Mouse (Mus musculus) adipocyte (in vitro differentiated cells): ENCODE measurements around the gene Ccnyl1.

Experiments used
- DNase-seq: peaks from one replicate; pipeline ENCODE4 v3.0.0-alpha.2; 2016; ENCODE audit warnings: low spot score

The Ccnyl1 gene

DNA sequence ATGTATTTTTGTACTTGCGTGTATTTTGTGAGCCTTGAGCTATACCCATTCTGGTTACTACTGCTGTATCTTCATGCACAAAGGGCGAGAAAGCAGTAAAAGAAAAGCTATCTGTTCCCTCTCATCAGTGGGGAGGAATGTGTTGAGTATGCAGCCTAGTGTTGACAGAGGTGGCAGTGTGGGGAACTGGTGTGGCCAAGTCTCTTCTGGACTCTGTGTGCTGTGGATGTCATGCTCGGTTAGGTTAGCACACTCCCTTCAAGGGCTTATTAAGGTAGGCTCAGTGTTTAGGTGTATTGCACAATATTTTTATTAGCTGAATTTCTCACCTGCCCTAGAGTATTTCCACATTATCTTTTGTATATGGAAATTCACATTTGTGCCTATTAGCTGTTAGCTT, 11.5 kb downstream of the Ccnyl1 start:
- no peak for DNase-seq

- DNase-seq = peak; percentile 82
Observed at GRCm38 (mm10) chr1:64705230-64705629, 15.0 kb downstream of the Ccnyl1 start.

GRCm38 (mm10) chr1:64706610-64707009, 16.4 kb downstream of the Ccnyl1 start:
- DNase-seq = no peak

GRCm38 (mm10) chr1:64709891-64710290, 19.6 kb downstream of the Ccnyl1 start:
- peak; percentile 33 for DNase-seq

GRCm38 (mm10) chr1:64712006-64712760, 21.9 kb downstream of the Ccnyl1 start:
- DNase-seq = no peak

- no peak for DNase-seq
Observed at GRCm38 (mm10) chr1:64715458-64715857, 25.2 kb downstream of the Ccnyl1 start.

DNA sequence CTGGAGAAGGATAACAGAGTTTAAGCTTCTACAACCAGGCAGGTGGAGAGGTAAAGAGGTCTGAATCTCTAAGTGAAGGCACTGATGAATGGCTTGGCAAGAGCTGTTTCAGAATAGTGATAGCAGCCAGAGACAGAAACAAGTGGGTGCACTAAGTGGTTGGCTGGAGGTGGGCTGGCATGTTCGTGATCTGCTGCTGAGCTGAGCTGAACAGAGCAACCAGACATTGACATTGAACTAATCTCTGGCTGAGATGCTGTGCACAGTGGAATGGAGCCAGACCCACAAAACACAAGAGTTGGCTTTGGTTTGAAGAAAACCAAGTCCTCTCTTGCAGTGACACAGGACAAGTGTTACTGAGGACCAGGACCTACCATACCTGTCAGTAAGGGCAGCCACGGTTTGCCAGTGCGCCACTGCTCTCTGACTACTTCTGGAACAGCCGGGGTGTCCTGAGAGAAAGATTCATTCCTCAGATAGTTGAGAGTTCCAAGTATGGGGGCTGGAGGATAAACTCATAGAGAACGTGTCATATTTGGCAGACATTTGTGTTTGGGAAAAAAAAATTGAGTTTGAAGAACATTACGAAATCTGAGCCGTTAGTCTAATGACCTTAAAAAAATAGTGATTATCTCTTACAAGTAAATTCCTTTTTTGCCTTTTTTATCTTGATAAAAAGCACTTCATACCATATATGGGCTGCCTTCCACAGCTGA, 26.5 kb downstream of the Ccnyl1 start:
- no peak for DNase-seq

DNA sequence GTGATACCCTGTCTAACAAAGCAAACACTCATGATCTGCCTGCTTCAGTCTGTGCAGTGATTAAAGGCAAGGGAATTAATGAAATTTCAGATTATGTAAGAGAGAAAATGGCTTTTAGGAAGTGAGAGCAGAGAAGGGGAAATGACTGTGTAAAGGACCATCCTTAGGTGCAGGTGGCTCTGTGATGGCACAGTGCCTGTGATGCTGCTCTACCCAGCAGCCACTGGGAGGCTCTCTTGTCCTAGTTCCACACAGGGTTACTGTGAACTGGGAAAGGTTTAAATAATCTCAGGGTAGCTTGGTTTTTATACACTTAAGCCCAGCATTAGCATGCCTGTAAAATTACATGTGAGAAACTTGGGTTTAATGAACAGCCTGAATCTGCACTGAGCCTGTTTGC, 27.2 kb downstream of the Ccnyl1 start:
- DNase-seq = peak; percentile 74

GRCm38 (mm10) chr1:64721034-64721587, 30.9 kb downstream of the Ccnyl1 start:
- no peak for DNase-seq

- DNase-seq = no peak
Observed at GRCm38 (mm10) chr1:64730046-64730445, 39.8 kb downstream of the Ccnyl1 start.

DNA sequence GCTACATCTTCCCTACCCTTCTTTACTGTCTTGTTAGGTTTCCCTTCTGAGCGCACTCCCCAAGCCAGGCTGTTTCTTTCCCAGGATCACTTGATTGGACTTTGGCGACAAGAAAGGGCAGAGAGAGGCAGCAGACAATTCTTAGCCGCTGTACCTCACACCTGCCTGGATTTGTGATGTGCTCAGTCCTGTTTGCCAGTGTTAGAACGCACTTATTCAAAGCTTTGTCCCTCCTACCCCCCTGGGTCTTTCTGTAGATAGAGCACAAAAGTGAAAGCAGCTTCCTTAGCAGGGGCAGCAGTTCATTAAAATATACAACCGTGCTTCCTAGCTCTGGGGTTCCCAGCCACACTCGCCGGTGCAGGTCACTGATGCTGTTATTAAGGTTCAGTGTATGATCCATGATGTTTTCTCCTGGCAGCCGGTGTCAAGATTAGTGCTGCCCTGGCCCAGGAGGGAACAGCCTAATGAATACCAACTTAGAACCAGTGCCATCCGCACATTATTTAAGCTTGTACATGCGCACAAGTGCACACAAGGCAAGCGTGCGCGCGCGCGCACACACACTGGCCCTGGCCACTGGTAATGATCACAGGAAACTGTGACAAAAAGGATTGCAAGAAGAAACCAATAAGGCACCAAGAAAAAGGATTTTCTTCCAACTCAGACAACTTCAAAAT, 41.2 kb downstream of the Ccnyl1 start:
- DNase-seq = no peak

DNA sequence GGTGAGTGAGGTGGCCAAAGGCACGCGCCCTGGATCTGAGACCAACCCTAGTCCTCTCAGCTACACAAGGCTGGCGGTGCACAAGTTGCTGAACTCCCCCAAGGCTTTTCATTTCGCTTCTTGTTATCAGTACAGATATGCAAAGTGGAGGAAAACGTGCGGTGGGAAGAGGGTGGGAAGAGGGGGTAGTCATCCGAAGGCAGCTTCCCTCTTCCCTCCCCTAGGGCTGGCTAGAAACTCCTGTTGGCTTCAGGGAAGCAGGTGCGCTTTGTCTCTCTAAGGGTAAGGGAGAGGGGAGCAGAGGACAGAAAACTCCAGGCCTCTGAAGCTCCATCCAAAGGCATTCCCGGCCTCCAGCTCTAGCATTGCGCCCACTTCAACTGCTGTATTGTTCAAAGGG, 41.9 kb downstream of the Ccnyl1 start:
- DNase-seq = no peak

- no peak for DNase-seq
Observed at GRCm38 (mm10) chr1:64732637-64733200, 42.5 kb downstream of the Ccnyl1 start.

GRCm38 (mm10) chr1:64733453-64734245, 43.4 kb downstream of the Ccnyl1 start:
- no peak for DNase-seq

- no peak for DNase-seq
Observed at GRCm38 (mm10) chr1:64734771-64735750, 44.8 kb downstream of the Ccnyl1 start.

GRCm38 (mm10) chr1:64735781-64736680, 45.8 kb downstream of the Ccnyl1 start:
- DNase-seq = no peak

DNA sequence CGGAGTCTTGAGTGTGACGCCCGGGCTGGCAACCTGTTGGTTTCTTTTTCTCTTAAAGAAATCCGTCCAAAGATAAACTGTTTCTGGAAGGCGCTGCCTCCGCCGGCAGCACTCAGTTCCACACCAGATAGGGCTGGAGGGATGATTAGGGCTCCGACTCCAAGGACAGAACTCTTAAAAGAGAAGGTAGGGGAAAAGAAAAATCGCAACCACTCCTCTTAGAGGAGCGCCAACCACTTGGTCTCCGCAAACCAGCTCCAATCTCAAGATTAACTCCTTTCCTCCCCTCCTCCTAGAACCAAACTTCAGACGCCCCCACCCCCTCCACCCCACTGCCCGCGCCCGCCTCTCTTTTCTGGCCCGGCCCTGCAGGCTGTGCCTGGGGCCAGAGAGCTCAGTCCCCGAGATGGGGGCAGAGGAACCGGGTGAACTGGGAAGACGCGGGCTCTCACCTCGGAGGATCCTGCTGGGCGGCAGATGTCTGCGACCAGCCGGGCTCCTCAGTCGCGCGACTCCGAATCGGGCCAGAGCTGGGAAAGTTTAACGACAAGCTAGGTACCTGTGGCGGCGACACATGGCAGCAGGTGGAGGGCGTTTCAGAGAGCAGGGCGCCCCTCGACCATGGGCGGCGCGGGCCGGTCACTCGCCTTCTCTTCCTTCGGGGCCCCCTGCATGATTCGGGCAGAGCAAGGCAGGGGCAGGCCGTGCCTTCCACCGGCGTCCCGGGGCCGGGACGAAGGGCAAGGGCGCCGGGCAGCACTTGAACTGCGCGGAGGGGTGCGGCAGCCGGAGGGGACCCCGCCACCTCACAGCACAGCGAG, 46.6 kb downstream of the Ccnyl1 start:
- DNase-seq = peak; percentile 55

- DNase-seq = peak; percentile 95
Observed at GRCm38 (mm10) chr1:64737502-64738179, 47.4 kb downstream of the Ccnyl1 start, which contains the start of gene Fzd5. Gene Fzd5, minus strand, starts transcription at chr1:64737751.
